Mouse (Mus musculus): ENCODE data around the gene Hic1. TPM values are rescaled to one million over a fixed set of nuclear protein-coding genes. Genes with fewer than 3 reads are reported as not detected.
A peak's percentile ranks its signal among the peaks of the same experiment; 100 is the strongest.

Gene Hic1
- 1 to 10 TPM in 1 of 26 experiments, under 1 TPM in 15, not detected in 10; 0.18 to 4.7 (median 0.30) TPM for total RNA-seq (2018; cell fraction: chromatin; rRNA removed)
- total RNA-seq (2018; cell fraction: cytosol; rRNA removed) = under 1 TPM in 12 of 26 experiments, not detected in 14; 0.03 to 0.18 (median 0.04) TPM
- total RNA-seq (2018; cell fraction: nucleus; rRNA removed) = under 1 TPM in 15 of 26 experiments, not detected in 11; 0.17 to 0.92 (median 0.33) TPM
- 0.06 TPM in 1 of 3 replicates, not detected in the others for polyA plus RNA-seq (2018)

DNA sequence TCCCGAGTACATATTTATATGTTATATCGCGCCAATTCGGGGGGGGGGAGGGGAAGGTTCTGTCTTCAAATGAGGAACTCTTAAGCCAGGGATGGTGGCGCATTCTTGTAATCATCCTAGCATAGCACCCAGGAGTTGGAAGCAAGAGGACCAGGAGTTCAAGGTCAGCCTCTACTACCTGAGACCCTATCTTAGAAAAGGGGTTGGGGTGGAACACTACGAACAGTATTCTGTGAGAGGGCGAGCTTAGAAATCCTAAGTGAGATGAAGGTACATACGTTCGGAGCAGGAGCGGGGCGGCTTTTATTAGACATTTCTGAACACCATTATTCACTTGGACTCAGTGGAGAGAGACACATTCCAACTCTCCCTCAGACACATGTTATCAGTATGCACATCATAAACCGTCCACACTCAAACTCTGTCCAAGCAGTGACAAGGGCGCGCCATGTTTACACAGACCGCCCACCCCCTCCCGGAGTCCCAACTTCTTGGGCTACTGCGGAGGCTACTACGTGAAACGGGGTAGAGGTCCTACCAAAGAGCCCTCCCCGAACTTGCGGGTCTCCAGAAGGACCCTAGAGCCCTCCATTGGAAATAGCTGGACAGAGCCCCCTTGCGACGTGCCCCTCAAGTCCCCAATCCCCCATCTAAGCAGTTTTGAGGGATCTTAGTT, at the start of gene Hic1:
Hic1 (minus strand) TSS at position 115 of the 676 bp plus-strand sequence.
- Histone ChIP-seq H3K79me2 (ENCODE audit: inconsistent target) (no peaks in the 10 kb centered on the region), H3K4me3 (ENCODE audit: inconsistent target) (no peak within 1 kb of the TSS), H3K36me3 (ENCODE audit: inconsistent target) (no peaks in the 10 kb centered on the region), H3K27ac (no peak within 1 kb of the TSS)
- 9% methylated on average over 23 of the region's 23 CpGs for WGBS (ENCODE audit: missing documents)

DNA sequence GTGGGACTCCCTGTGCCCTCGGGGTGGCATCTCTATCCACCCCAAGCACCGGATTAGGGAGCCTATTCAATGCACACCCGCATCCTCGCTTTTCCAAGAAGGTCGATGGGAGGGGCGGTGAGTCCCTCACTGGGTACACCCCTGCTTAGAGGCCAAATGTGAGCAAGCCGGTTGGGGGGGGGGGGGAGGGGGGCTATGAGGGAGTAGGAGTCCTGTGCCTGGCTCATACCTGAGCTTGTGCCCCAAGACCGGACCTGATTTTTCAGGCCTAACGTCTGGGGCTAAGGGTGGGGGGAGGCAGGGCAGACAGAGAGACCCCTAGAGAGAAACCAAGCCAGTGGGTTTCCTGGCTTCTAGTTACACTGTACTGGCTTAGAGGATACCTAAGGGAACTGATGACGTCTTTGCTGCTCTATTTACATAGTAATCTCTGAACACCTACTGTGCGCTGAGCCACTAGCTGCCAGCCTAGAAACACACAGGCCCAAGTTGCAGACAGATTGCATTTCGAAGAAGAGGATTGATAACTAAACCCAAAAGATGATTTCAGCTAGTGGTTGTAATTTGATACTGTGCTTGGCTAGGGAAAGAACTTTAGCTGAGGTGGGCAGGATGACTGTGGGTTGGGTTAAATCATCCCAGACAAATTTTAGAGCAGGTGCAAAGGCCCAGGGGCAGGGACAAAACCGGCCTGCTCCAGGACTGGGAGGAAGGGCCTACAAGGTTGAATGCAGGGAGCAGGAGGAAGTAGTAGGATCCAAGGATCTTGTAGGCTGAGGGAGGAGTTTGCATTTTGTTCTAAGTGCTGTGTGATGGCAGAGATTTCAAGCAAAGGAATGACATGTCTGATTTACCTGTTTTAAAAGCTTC, 45.0 kb upstream of the Hic1 start:
- H3K27ac ChIP-seq = no peak overlapping the region
- H3K36me3 ChIP-seq (ENCODE audit: inconsistent target) = no peaks in the 10 kb centered on the region
- 56% methylated on average over 9 of the region's 13 CpGs for WGBS (ENCODE audit: missing documents)
- no peak overlapping the region for H3K4me3 ChIP-seq (ENCODE audit: inconsistent target)
- no peaks in the 10 kb centered on the region for H3K79me2 ChIP-seq (ENCODE audit: inconsistent target)

DNA sequence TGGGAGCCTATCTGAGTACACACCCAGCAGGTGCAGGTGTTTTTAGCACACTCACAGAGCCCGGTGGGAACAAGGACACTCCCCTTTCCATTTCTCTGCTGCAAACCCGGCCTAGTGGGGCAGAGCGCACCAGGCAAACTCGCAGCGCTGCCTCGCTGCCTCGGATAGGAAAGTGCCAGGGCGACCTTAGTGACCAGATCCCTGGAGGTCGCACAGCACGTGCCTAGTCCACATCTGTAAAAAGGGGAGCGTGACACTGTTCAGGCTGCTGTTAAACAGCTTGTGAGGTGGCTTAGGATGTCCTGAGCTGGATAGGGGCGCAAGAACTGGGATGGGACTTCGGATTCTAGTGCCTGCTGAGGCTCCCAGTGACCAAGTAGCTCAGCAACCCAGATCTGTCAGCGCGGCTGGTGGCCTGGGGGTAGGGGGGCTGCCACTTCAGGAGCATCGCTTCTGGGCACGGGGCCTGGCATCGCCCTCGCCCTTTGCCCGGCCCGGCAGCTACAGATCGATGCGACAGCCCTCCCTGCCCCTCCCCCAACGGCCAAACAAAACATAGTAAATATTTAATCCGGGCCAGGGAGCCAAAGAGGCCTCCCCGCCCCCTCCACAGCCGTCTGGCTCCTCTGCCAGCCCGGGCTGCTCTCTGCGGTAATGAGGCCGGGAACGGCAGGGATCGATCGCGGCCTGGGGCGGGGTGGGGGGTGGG, 44.2 kb upstream of the Hic1 start:
- no peaks in the 10 kb centered on the region for H3K36me3 ChIP-seq (ENCODE audit: inconsistent target)
- H3K79me2 ChIP-seq (ENCODE audit: inconsistent target) = no peaks in the 10 kb centered on the region
- H3K27ac ChIP-seq = no peak overlapping the region
- H3K4me3 ChIP-seq (ENCODE audit: inconsistent target) = no peak overlapping the region
- WGBS (ENCODE audit: missing documents) = 62% methylated on average over 32 of the region's 35 CpGs

DNA sequence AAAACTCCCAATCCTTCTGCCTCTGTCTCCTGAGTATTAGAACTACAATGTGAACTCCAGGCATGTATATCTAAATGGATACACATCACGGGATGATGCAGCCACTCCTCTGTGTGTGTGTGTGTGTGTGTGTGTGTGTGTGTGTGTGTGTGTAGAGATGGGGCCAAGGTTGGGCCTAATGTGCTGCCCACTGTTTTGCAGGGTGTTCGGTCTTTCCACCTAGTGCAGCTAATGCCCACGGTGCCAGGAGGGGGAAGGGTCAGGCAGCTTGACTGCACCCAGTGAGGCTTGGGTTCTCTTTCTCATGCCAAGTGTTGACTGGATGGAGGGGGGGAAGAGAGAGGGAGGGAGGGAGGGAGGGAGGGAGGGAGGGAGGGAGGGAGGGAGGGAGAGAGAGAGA, 43.6 kb upstream of the Hic1 start:
- no peaks in the 10 kb centered on the region for H3K36me3 ChIP-seq (ENCODE audit: inconsistent target)
- no peaks in the 10 kb centered on the region for H3K79me2 ChIP-seq (ENCODE audit: inconsistent target)
- H3K27ac ChIP-seq = no peak overlapping the region
- H3K4me3 ChIP-seq (ENCODE audit: inconsistent target) = no peak overlapping the region
- 88% methylated on average over 1 of the region's 3 CpGs for WGBS (ENCODE audit: missing documents)

DNA sequence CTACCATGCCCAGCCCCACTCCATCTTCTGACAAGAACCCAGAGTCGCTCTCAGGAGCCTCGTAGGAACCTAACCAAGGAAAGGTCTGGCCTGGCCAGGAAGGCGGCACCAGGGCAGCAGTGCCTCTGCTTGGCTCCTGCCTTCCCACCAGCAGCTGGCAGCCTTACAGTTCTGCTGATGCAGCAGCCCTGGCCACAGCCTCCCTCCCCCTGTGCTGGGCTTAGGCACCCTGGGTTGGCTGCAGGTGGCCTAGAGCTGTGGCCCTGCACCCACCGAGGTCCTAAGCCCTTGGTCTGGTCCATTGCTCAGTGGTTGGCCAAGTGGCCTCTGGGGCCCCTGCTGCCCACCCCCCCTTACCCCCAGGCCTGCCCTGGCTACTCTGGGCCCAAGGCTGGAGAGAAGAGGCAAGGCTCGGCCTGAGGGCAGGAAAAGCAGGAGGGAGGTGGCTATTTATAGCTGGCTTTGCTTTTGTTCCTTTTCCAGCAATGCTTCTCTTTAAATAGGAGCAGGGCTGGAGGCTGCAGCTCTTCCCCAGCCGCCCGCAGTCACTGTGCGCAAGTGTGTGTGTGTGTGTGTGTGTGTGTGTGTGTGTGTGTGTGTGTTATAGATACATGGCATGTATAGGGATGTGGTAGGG, 42.8 kb upstream of the Hic1 start:
- Histone ChIP-seq H3K79me2 (ENCODE audit: inconsistent target) (no peaks in the 10 kb centered on the region), H3K4me3 (ENCODE audit: inconsistent target) (no peak overlapping the region), H3K36me3 (ENCODE audit: inconsistent target) (no peaks in the 10 kb centered on the region), H3K27ac (0 out of 2 replicates have a peak overlapping the region, but pooled peaks have one; percentile 15)
- 48% methylated on average over 8 of the region's 8 CpGs for WGBS (ENCODE audit: missing documents)

DNA sequence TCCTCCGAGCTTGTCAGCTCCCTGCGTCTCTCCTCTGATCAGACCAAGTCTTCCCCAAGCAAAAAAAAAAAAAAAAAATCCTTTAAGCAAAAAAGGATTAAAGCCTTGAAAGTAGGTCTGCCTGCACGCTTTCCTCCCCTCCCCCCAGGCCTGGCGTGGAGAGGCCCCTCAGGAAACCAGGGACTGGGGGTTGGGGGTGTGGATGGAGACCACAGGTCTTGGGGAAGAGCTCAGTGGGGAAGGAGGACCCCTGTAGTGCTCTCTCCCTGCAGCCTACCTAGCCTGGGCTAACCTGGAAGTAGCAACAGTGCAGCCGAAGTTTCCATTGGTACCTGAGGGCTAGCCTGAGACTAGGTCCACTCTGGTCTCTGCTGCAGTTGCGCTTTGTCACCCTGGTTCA, 41.4 kb upstream of the Hic1 start:
- no peaks in the 10 kb centered on the region for H3K79me2 ChIP-seq (ENCODE audit: inconsistent target)
- H3K4me3 ChIP-seq (ENCODE audit: inconsistent target) = no peak overlapping the region
- H3K36me3 ChIP-seq (ENCODE audit: inconsistent target) = no peaks in the 10 kb centered on the region
- WGBS (ENCODE audit: missing documents) = 97% methylated on average over 6 of the region's 6 CpGs
- H3K27ac ChIP-seq = no peak overlapping the region

DNA sequence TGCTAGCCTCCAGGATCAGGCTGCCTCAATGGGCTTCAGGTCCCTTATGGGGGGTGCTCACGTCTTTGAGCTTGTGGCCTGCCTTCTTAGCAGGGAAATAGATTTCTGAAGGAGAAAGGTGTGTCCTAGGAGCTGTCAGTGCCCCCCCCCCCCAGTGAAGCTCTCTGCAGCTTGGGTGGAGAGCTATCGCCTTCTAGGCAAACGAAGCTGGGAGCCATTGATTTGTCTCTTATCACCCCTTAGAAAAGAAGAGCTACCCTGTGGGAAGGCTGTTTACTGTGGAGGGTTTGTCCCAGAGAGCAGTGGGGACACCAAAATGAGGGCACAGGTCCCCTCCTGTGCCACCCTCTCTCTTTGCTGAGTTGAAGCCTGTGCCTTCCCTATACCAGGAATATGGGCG, 40.8 kb upstream of the Hic1 start:
- no peak overlapping the region for H3K4me3 ChIP-seq (ENCODE audit: inconsistent target)
- 89% methylated on average over 4 of the region's 4 CpGs for WGBS (ENCODE audit: missing documents)
- H3K36me3 ChIP-seq (ENCODE audit: inconsistent target) = no peaks in the 10 kb centered on the region
- no peaks in the 10 kb centered on the region for H3K79me2 ChIP-seq (ENCODE audit: inconsistent target)
- no peak overlapping the region for H3K27ac ChIP-seq

DNA sequence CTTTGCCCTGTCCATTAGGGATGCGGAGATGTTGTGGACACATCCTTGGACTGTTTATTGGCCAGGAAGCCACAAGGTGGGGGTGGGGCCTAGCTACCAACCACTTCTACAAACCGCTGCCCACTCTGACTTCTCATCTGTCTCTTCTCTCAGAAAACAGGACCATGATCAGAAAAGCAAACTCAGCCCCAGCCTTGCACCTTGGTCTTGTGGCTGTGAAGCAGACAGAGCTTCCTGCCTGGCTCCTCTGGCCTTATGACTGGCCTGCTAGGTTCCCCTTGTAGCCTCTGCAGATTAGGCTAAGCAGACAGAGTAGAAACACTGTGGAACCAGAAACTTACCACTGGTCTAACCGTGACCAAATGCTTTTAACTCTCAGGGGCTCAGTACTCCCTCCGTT, 40.0 kb upstream of the Hic1 start:
- WGBS (ENCODE audit: missing documents) = 33% methylated on average over 4 of the region's 4 CpGs
- no peaks in the 10 kb centered on the region for H3K36me3 ChIP-seq (ENCODE audit: inconsistent target)
- H3K4me3 ChIP-seq (ENCODE audit: inconsistent target) = no peak overlapping the region
- 0 out of 2 replicates have a peak overlapping the region, but pooled peaks have one; percentile 0 for H3K27ac ChIP-seq
- no peaks in the 10 kb centered on the region for H3K79me2 ChIP-seq (ENCODE audit: inconsistent target)

DNA sequence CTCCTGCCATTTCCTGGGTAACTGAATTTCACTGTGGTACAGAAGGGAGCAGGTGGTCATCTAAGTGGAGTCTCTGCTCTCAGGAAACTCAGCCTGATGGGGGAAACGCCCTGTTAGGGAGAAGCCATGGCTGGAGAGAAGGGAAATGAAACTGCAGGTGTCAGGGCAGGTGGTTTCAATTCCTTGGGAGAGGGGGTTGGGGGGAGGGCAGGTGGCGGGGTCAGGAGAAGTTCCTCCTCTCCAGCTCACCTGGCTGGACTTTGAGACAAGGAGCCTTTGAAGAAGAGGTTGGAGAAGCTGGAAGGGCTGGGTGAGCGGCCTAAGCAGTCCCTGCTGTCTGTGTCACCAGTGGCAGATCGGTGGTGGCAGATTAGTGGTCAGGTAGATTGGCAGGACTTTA, 37.0 kb upstream of the Hic1 start:
- WGBS (ENCODE audit: missing documents) = 71% methylated on average over 4 of the region's 4 CpGs
- Histone ChIP-seq H3K36me3 (ENCODE audit: inconsistent target) (no peaks in the 10 kb centered on the region), H3K4me3 (ENCODE audit: inconsistent target) (no peak overlapping the region), H3K27ac (no peak overlapping the region), H3K79me2 (ENCODE audit: inconsistent target) (no peaks in the 10 kb centered on the region)

DNA sequence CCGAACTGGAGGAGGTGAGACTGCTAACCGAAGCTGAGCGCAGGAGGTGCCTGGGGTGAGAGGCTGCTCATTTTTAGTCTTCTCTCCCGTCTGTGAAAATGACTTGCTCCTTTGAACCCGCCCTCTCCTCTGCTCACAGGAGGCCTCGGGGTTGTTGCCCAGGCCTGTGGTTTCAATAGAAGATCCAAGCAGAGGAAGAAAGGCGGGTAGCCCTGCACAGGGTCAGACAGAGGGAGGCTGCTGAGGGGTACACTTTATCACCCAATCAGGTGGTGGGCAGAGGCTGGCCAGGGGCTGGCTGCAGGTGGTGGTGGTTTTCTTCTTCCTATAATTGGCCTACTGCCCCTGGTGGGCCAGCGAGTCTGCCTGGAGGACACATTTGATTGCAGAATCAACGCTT, 35.2 kb upstream of the Hic1 start:
- Histone ChIP-seq H3K79me2 (ENCODE audit: inconsistent target) (no peaks in the 10 kb centered on the region), H3K4me3 (ENCODE audit: inconsistent target) (no peak overlapping the region), H3K27ac (no peak overlapping the region), H3K36me3 (ENCODE audit: inconsistent target) (no peaks in the 10 kb centered on the region)
- 47% methylated on average over 9 of the region's 9 CpGs for WGBS (ENCODE audit: missing documents)

DNA sequence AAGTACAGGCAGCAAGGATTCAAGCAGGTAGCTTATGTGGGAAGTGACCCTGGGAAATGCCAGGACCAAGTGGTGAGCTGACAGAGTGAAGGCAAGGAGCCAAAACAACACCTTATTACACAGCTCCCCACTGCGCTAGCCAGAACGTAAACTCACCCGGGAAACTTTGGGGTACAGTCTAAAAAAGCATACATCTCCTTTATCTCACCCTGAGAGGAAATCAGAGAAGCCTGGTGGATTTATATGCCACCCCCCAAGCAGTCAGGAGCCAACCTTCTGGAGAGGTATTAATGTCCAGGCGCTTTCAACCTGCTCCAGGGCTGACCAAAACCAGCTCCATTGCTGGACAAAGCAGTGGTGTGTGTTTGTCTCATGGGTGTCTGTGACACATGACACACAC, 34.6 kb upstream of the Hic1 start:
- no peak overlapping the region for H3K4me3 ChIP-seq (ENCODE audit: inconsistent target)
- H3K27ac ChIP-seq = no peak overlapping the region
- WGBS (ENCODE audit: missing documents) = 93% methylated on average over 4 of the region's 4 CpGs
- H3K79me2 ChIP-seq (ENCODE audit: inconsistent target) = no peaks in the 10 kb centered on the region
- no peaks in the 10 kb centered on the region for H3K36me3 ChIP-seq (ENCODE audit: inconsistent target)

DNA sequence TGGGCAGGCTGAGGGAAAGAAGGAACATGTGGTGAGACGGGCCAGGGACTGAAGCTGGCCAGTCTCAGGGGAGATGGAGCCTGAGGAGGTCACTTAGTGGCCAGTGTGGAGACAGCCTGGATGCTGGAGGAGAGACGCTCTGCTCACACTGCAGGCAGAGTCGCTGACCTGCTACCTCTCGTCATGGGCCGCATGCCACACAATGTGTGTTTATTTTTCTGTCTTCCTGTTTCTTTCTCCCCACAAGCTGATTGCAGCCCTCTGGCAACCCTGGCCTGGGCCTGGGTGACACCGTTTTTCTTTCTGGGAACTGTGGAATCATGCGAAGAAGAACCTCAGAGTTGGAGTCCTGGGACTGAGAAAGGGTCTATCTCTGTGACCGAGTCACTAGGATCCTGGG, 32.4 kb upstream of the Hic1 start:
- Histone ChIP-seq H3K36me3 (ENCODE audit: inconsistent target) (no peaks in the 10 kb centered on the region), H3K79me2 (ENCODE audit: inconsistent target) (no peaks in the 10 kb centered on the region), H3K4me3 (ENCODE audit: inconsistent target) (no peak overlapping the region), H3K27ac (no peak overlapping the region)
- 81% methylated on average over 8 of the region's 8 CpGs for WGBS (ENCODE audit: missing documents)

DNA sequence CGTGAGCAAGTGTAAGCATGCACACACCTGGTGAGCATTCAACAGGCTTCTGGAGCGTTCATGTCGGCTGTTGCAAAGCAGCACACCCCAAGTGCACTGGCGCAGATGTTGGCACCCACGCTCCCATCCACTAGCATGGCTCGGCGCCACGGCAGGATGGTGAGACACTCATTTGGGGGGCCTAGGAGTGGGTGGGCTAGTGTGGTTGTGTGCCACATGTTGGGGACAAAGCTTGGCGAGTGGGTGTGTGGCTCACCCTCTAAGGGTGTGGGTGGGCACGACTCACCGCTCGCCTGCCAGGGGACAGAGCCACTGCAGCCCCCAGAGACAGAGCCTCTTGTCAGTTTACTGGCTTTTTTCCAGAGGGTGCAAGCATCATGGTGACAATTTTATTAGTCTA, 31.6 kb upstream of the Hic1 start:
- no peaks in the 10 kb centered on the region for H3K79me2 ChIP-seq (ENCODE audit: inconsistent target)
- 97% methylated on average over 12 of the region's 12 CpGs for WGBS (ENCODE audit: missing documents)

DNA sequence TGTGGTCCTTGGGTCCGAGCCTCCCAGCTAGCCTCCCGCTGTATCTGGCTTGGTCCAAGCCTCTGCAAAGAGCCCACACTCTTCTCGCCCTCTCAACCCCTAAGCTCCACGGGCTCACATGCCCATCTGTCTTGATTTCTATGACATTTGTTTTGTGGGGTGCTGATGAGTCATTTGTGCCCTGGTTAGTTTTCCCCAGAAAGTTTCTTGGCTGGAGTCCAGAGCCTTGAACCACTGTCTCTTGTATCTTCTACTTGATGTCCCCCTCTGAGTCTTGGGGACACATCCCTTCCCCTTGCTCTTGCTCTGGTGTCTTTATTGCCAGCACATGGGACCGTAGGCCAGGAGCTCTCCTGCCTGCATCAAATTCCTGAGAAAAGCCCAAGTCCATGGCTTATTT, 30.6 kb upstream of the Hic1 start:
- H3K36me3 ChIP-seq (ENCODE audit: inconsistent target) = no peaks in the 10 kb centered on the region
- WGBS (ENCODE audit: missing documents) = 71% methylated on average over 5 of the region's 5 CpGs
- no peak overlapping the region for H3K4me3 ChIP-seq (ENCODE audit: inconsistent target)
- no peaks in the 10 kb centered on the region for H3K79me2 ChIP-seq (ENCODE audit: inconsistent target)
- no peak overlapping the region for H3K27ac ChIP-seq

More for the DNA sequence above, 31.6 kb upstream of the Hic1 start:
- Histone ChIP-seq H3K4me3 (ENCODE audit: inconsistent target) (no peak overlapping the region), H3K27ac (no peak overlapping the region), H3K36me3 (ENCODE audit: inconsistent target) (no peaks in the 10 kb centered on the region)
